Comparison of ENCODE assay signal across 32 mouse cellular contexts in the genomic region with DNA sequence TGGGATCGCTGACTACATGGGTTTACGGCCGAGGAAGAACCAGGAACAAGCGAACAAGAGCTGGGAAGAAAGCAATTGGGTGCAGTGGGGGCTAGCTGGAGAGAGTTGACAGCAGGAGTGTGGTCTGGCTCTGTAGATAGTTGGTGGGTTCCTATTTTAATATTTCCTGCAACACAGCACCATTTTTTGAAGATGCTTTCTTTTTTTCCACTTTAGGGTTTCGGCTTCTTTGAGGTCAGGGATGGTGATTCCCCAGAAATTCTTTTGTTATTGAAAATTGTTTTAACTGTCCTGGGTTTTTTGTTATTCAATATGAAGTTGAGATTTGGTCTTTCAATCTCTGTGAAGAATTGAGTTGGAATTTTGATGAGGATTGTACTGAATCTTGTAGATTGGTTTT.
"Had no signal": no experiment of that assay in that cellular context is flagged by ENCODE, and none has a peak within 500 bp of the region (broad histone marks: within the 10 kb centered on the region; RNA-seq: fewer than 3 reads in every experiment).

No protein-coding gene starts in this region.

- H3K9ac ChIP-seq: heart, embryonic 12.5 days; heart, embryonic 13.5 days; heart, embryonic 15.5 days; hindbrain, embryonic 12.5 days; hindbrain, embryonic 13.5 days; hindbrain, embryonic 14.5 days; hindbrain, embryonic 15.5 days; intestine, embryonic 15.5 days; kidney, embryonic 15.5 days had no signal

- H3K36me3 ChIP-seq: heart, embryonic 10.5 days; heart, embryonic 12.5 days; heart, embryonic 13.5 days; heart, embryonic 15.5 days; hindbrain, embryonic 10.5 days; hindbrain, embryonic 12.5 days; hindbrain, embryonic 13.5 days; hindbrain, embryonic 15.5 days; intestine, embryonic 15.5 days; kidney, embryonic 15.5 days had no signal

- H3K4me1 ChIP-seq: heart, embryonic 10.5 days; heart, embryonic 12.5 days; heart, embryonic 13.5 days; heart, embryonic 15.5 days; hindbrain, embryonic 10.5 days; hindbrain, embryonic 12.5 days; hindbrain, embryonic 13.5 days; hindbrain, embryonic 15.5 days; intestine, embryonic 15.5 days; kidney, embryonic 15.5 days had no signal

- H3K4me2 ChIP-seq: heart, embryonic 11.5 days; heart, embryonic 12.5 days; heart, embryonic 13.5 days; heart, embryonic 15.5 days; hindbrain, embryonic 12.5 days; hindbrain, embryonic 13.5 days; hindbrain, embryonic 14.5 days; hindbrain, embryonic 15.5 days; intestine, embryonic 15.5 days; kidney, embryonic 15.5 days had no signal

- DNase-seq: heart, postnatal 10 days; heart, postnatal 14 days; heart, postnatal 36 days; heart, postnatal 4 days; kidney, adult 11 months; kidney, adult 18-20 months; kidney, adult 2 months; kidney, adult 8-10 months; kidney, adult 9 months; kidney, postnatal 10 days; kidney, postnatal 14 days; kidney, postnatal 25 days; kidney, postnatal 36 days; kidney, postnatal 4 days; layer of hippocampus, adult 9-11 months; layer of hippocampus, postnatal 36 days had no signal

- H3K27ac ChIP-seq: heart, embryonic 10.5 days; heart, embryonic 13.5 days; heart, embryonic 15.5 days; hindbrain, embryonic 10.5 days; hindbrain, embryonic 12.5 days; hindbrain, embryonic 13.5 days; hindbrain, embryonic 14.5 days; hindbrain, embryonic 15.5 days; hindbrain, postnatal 0 days; intestine, embryonic 15.5 days; kidney, embryonic 15.5 days; kidney, postnatal 0 days; layer of hippocampus, adult 2 months; left cerebral cortex, adult 2 months had no signal

- H3K27me3 ChIP-seq: heart, embryonic 12.5 days; heart, embryonic 13.5 days; heart, embryonic 15.5 days; hindbrain, embryonic 12.5 days; hindbrain, embryonic 13.5 days; hindbrain, embryonic 15.5 days; intestine, embryonic 15.5 days; kidney, embryonic 15.5 days had no signal

- H3K9me3 ChIP-seq: heart, embryonic 10.5 days; heart, embryonic 13.5 days; heart, embryonic 15.5 days; hindbrain, embryonic 12.5 days; hindbrain, embryonic 13.5 days; hindbrain, embryonic 15.5 days; intestine, embryonic 15.5 days; kidney, embryonic 15.5 days had no signal

- H3K4me3 ChIP-seq: heart, embryonic 10.5 days; heart, embryonic 12.5 days; heart, embryonic 13.5 days; heart, embryonic 15.5 days; hindbrain, embryonic 10.5 days; hindbrain, embryonic 12.5 days; hindbrain, embryonic 13.5 days; hindbrain, embryonic 15.5 days; intestine, embryonic 15.5 days; kidney, embryonic 15.5 days; layer of hippocampus, adult 2 months; left cerebral cortex, adult 2 months had no signal
